Comparison of ENCODE assay signal across 16 mouse cellular contexts in the genomic region with DNA sequence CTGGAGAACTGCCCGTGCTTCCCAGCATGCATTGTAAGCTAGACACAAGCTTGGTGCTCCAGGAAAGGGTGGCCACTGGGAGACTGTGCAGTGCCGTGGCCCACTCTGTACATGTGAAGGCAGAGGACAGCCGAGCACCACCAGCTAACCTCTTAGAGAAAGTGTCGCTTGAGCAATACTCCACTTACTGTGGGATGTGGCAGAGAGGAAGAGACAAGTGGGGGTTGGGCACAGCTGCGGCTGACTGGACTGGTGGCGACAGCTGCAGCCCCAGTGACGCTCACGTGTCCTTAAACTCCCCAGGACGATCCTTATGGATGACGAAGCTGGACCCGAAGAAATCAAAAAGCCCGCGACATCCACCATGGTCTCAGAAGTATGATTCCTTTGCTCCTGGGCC.
DNase-seq lines count a peak whose midpoint lies in the region; ATAC-seq and TF ChIP-seq lines count a peak whose summit lies in the region.
"Had no signal": no experiment of that assay in that cellular context is flagged by ENCODE, and none has a peak within 500 bp of the region (broad histone marks: within the 10 kb centered on the region; RNA-seq: fewer than 3 reads in every experiment).

No protein-coding gene starts in this region.

- H3K4me2 ChIP-seq in lung, embryonic 16.5 days (ENCODE audit: low read depth, low read length): no peak overlapping the region
- H3K4me2 ChIP-seq: embryonic facial prominence, embryonic 12.5 days; heart, embryonic 12.5 days; hindbrain, embryonic 15.5 days had no signal

- peaks cover 3% of the 10 kb centered on the region; the same call in 1 of the 2 replicates for H3K9me3 ChIP-seq in lung, embryonic 16.5 days (ENCODE audit: control insufficient read depth, low read length)
- H3K9me3 ChIP-seq in E14TG2a.4 (ENCODE audit: low read length): no peaks in the 10 kb centered on the region
- H3K9me3 ChIP-seq: embryonic facial prominence, embryonic 12.5 days; hindbrain, embryonic 10.5 days; hindbrain, embryonic 15.5 days had no signal

- DNase-seq in gastrocnemius, adult 2 months: no peak
- no peak for DNase-seq in gastrocnemius, postnatal 14 days
- no peak for DNase-seq in lung, adult 18-20 months
- no peak for DNase-seq in urinary bladder, postnatal 36 days (ENCODE audit: low spot score in 2 of 2)
- DNase-seq: adrenal gland, postnatal 10 days; cerebellum, adult 11 months; cerebellum, adult 8-10 months; cerebellum, postnatal 14 days; embryo, embryonic 11 days had no signal

- H3K4me1 ChIP-seq in lung, embryonic 16.5 days (replicated peaks; ENCODE audit: control insufficient read depth, insufficient read depth, low read length): no peaks in the 10 kb centered on the region
- H3K4me1 ChIP-seq in E14TG2a.4 (replicated peaks; ENCODE audit: low read depth, low read length): peaks cover 27% of the 10 kb centered on the region
- H3K4me1 ChIP-seq: heart, embryonic 12.5 days had no signal

- WGBS in lung, embryonic 16.5 days: 54% methylated on average over 13 of the region's 13 CpGs

- H3K36me3 ChIP-seq in lung, embryonic 16.5 days (ENCODE audit: control insufficient read depth, insufficient read depth, low read length): no peaks in the 10 kb centered on the region
- no peaks in the 10 kb centered on the region for H3K36me3 ChIP-seq in E14TG2a.4 (ENCODE audit: insufficient read depth, low read length)
- H3K36me3 ChIP-seq: embryonic facial prominence, embryonic 12.5 days; heart, embryonic 12.5 days; hindbrain, embryonic 10.5 days; hindbrain, embryonic 15.5 days had no signal

- no peak overlapping the region for H3K27ac ChIP-seq in gastrocnemius, adult 2 months
- H3K27ac ChIP-seq in lung, embryonic 16.5 days (ENCODE audit: low read length): no peak overlapping the region
- H3K27ac ChIP-seq: embryonic facial prominence, embryonic 12.5 days; hindbrain, embryonic 10.5 days; hindbrain, embryonic 15.5 days had no signal

- no peak for TF ChIP-seq CTCF in gastrocnemius, adult 2 months (IDR thresholded peaks at IDR 0.05)
- TF ChIP-seq CTCF in E14TG2a.4 (conservative IDR thresholded peaks at IDR 0.05; ENCODE audit: low read length): no peak

- no peak overlapping the region for H3K9ac ChIP-seq in lung, embryonic 16.5 days (ENCODE audit: low read length)
- H3K9ac ChIP-seq: embryonic facial prominence, embryonic 12.5 days; heart, embryonic 12.5 days; hindbrain, embryonic 15.5 days had no signal

- H3K27me3 ChIP-seq in lung, embryonic 16.5 days (ENCODE audit: control insufficient read depth, insufficient read depth, low read depth, low read length): no peaks in the 10 kb centered on the region
- H3K27me3 ChIP-seq in E14TG2a.4 (ENCODE audit: insufficient read depth, low read length): peaks cover 43% of the 10 kb centered on the region
- H3K27me3 ChIP-seq: embryonic facial prominence, embryonic 12.5 days; hindbrain, embryonic 15.5 days had no signal

- intact Hi-C loops in gastrocnemius, adult 2 months (cut with DNase I): no loop called here
- intact Hi-C loops in gastrocnemius, postnatal 14 days (cut with DNase I; ENCODE audit: low total_unique reads): loop anchor here (10.0 kb wide), 1 partner anchor 321 kb away; the partner anchor contains the start of gene Calb2

- peak overlapping the region; percentile 15; the same call in 1 of the 2 replicates for H3K4me3 ChIP-seq in gastrocnemius, adult 2 months
- no peak overlapping the region for H3K4me3 ChIP-seq in lung, embryonic 16.5 days (ENCODE audit: low read length)
- peak overlapping the region; percentile 60 for H3K4me3 ChIP-seq in E14TG2a.4 (replicated peaks; ENCODE audit: low read length)
- H3K4me3 ChIP-seq: embryonic facial prominence, embryonic 12.5 days; heart, embryonic 12.5 days; hindbrain, embryonic 10.5 days; hindbrain, embryonic 15.5 days had no signal

- peak; percentile 45; the same call in 1 of the 2 replicates for ATAC-seq in lung, embryonic 16.5 days (ENCODE audit: low read depth)
- ATAC-seq: forebrain, embryonic 14.5 days had no signal
